Mouse (Mus musculus): ENCODE results near the gene Zpr1. TPM values are rescaled to one million over a fixed set of nuclear protein-coding genes. Genes with fewer than 3 reads are reported as not detected.

The Zpr1 gene
- polyA plus RNA-seq, 1 experiment from 2014 or later = 77.7 TPM

DNA sequence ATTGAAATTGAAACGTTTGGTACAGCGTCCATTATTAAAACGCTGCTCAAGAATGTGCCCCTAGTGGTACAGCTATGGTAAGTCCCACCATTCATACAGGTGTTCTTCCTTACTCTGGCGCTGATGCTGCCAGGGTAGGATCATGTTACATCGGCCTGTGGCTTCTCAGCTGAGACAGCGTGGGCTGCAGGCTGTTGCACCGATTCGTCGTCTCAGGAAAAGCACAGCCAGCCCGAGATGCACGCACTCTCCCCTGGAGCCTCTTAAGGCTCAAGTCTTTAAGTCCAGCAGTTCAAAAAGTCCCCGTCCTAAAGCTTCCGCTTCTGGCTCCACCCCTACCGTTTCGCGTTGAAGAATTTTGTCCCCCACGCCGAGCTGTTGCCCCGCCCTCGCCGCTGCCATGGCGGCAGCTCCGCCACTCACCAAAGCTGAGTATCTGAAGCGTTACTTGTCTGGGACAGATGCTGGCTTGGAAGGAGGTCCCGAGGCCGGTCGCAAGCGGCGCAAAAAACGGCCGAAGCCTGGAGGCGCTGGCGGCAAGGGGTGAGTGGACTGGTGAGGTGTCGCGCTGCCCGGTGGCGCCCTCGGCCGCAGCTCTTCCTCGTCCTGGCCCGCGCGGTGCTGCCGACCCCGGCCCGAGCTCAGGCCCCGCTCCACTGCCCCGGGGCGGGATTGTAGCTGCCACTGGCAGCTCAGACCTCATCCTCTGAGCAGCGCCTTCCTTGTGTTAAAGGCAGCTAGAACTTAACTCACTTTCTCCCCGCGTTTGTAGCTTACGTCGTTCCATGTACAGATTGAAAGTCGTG, 10.0 kb downstream of the Zpr1 start, which contains the start of gene Bud13:
Gene Bud13 (plus strand): TSS at position 378 of the 806 bp plus-strand sequence.
- peaks cover 9% of the 10 kb centered on the region for H3K4me1 ChIP-seq (replicated peaks; ENCODE audit: control insufficient read depth, insufficient read depth, low read length)
- H3K9ac ChIP-seq (replicated peaks; ENCODE audit: low read depth, low read length) = peak within 1 kb of the TSS; percentile 92
- WGBS = under 1% methylated on average over 55 of the region's 55 CpGs
- H3K9me3 ChIP-seq (ENCODE audit: control insufficient read depth, low read length) = no peaks in the 10 kb centered on the region
- H3K27me3 ChIP-seq (replicated peaks; ENCODE audit: control insufficient read depth, insufficient read depth, low read length) = no peaks in the 10 kb centered on the region
- H3K27ac ChIP-seq (ENCODE audit: low read length) = peak within 1 kb of the TSS; percentile 73
- peak within 1 kb of the TSS; percentile 81 for H3K4me2 ChIP-seq (ENCODE audit: low read length)
- peaks cover 37% of the 10 kb centered on the region for H3K36me3 ChIP-seq (ENCODE audit: control insufficient read depth, insufficient read depth)
- peak within 1 kb of the TSS; percentile 94 for H3K4me3 ChIP-seq (replicated peaks; ENCODE audit: low read length)
- peak; percentile 93 for ATAC-seq

DNA sequence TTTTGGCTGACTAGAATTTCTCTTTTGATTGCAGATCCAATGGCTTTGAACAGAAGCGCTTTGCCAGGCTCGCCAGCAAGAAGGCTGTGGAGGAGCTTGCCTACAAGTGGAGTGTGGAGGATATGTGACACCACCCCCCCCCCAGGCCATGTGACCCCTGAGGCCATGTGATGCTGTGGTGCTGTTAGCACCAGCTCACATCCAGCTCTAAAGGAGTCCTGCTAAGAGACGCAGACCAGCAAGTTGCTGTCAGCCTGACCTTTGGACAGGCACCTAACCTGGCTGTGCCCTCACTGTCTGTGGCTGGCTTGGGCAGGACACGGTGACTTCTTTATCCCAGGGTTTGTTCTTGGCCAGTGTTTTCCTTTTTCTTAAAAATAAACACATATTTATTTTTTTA, 25.5 kb downstream of the Zpr1 start:
- no peak for ATAC-seq
- no peaks in the 10 kb centered on the region for H3K27me3 ChIP-seq (replicated peaks; ENCODE audit: control insufficient read depth, insufficient read depth, low read length)
- peaks cover 6% of the 10 kb centered on the region for H3K36me3 ChIP-seq (ENCODE audit: control insufficient read depth, insufficient read depth)
- WGBS = 87% methylated on average over 4 of the region's 4 CpGs
- no peaks in the 10 kb centered on the region for H3K4me1 ChIP-seq (replicated peaks; ENCODE audit: control insufficient read depth, insufficient read depth, low read length)
- no peak overlapping the region for H3K27ac ChIP-seq (ENCODE audit: low read length)
- no peak overlapping the region for H3K4me2 ChIP-seq (ENCODE audit: low read length)
- H3K9me3 ChIP-seq (ENCODE audit: control insufficient read depth, low read length) = no peaks in the 10 kb centered on the region
- no peak overlapping the region for H3K4me3 ChIP-seq (replicated peaks; ENCODE audit: low read length)
- no peak overlapping the region for H3K9ac ChIP-seq (replicated peaks; ENCODE audit: low read depth, low read length)

DNA sequence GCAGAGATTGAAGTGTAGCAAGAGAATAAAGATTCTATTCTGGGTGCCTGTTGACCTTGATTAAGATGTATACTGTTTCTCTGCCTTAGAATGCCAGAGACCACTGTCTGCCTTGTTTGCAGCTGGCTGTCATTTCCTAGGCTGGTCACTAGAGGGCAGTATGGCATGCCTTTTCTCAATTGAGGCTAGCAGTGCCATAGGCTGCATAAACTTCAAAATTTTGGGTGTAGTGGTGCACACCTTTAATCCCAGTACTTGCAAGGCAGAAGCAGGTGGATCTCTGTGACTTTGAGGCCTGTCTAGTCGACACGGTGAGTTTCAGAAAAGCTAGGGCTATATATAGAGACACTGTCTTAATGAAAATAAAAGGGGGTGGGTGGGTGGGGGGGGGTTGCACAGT, 29.3 kb downstream of the Zpr1 start:
- Histone ChIP-seq H3K27ac (ENCODE audit: low read length) (no peak overlapping the region), H3K4me2 (ENCODE audit: low read length) (no peak overlapping the region), H3K4me3 (replicated peaks; ENCODE audit: low read length) (no peak overlapping the region), H3K4me1 (replicated peaks; ENCODE audit: control insufficient read depth, insufficient read depth, low read length) (no peaks in the 10 kb centered on the region), H3K9me3 (ENCODE audit: control insufficient read depth, low read length) (no peaks in the 10 kb centered on the region), H3K27me3 (replicated peaks; ENCODE audit: control insufficient read depth, insufficient read depth, low read length) (no peaks in the 10 kb centered on the region), H3K36me3 (ENCODE audit: control insufficient read depth, insufficient read depth) (peaks cover 6% of the 10 kb centered on the region), H3K9ac (replicated peaks; ENCODE audit: low read depth, low read length) (no peak overlapping the region)
- ATAC-seq = peak; percentile 68; the same call in 1 of the 2 replicates
- 15% methylated on average over 2 of the region's 2 CpGs for WGBS

DNA sequence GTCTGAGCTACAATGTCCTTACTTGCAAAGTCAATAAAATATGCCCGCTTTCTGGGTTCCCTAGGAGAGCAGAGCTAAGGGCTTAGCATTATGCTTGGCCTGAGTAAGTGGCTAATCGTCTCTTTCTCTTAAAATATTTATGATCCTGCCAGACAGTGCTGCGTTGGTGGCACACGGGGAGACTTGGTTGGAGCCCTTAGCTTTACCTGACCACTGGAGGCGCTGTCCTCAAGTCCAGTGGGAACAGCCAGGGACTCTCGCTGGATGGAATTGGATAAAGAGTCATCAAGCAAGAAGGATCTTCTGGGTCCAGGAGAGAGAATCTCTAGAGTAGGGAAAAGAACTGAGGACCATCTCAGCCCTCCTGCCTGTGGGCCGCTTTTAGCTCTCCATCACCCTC, 36.3 kb downstream of the Zpr1 start:
- Histone ChIP-seq H3K27ac (ENCODE audit: low read length) (no peak overlapping the region), H3K4me3 (replicated peaks; ENCODE audit: low read length) (no peak overlapping the region), H3K36me3 (ENCODE audit: control insufficient read depth, insufficient read depth) (no peaks in the 10 kb centered on the region), H3K9me3 (ENCODE audit: control insufficient read depth, low read length) (no peaks in the 10 kb centered on the region), H3K27me3 (replicated peaks; ENCODE audit: control insufficient read depth, insufficient read depth, low read length) (0 out of 2 replicates have a peak, but pooled peaks cover 4% of the 10 kb centered on the region), H3K4me2 (ENCODE audit: low read length) (no peak overlapping the region), H3K4me1 (replicated peaks; ENCODE audit: control insufficient read depth, insufficient read depth, low read length) (no peaks in the 10 kb centered on the region), H3K9ac (replicated peaks; ENCODE audit: low read depth, low read length) (no peak overlapping the region)
- WGBS = 19% methylated on average over 7 of the region's 7 CpGs
- ATAC-seq = no peak

DNA sequence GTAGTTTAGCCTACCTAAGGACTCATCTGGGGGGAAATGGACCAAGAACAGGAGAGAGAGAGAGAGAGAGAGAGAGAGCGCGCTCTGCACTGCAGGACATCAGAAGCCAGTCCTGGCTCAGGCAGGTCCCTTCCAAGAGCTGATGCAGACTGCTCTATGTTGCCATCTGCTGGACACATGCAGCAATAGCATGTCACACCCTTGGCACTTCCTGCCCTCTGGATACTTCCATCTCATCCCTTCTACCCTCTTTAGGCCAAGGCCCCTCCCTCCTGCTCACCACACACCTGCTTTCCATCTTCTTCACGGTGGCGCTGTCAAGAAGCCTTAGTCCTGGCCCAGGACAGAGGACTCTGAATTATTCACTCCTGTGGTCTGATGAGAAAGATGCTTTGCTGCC, 41.6 kb downstream of the Zpr1 start:
- Histone ChIP-seq H3K27ac (ENCODE audit: low read length) (no peak overlapping the region), H3K36me3 (ENCODE audit: control insufficient read depth, insufficient read depth) (no peaks in the 10 kb centered on the region), H3K27me3 (replicated peaks; ENCODE audit: control insufficient read depth, insufficient read depth, low read length) (no peaks in the 10 kb centered on the region), H3K9ac (replicated peaks; ENCODE audit: low read depth, low read length) (no peak overlapping the region), H3K4me2 (ENCODE audit: low read length) (no peak overlapping the region), H3K9me3 (ENCODE audit: control insufficient read depth, low read length) (no peaks in the 10 kb centered on the region), H3K4me3 (replicated peaks; ENCODE audit: low read length) (no peak overlapping the region), H3K4me1 (replicated peaks; ENCODE audit: control insufficient read depth, insufficient read depth, low read length) (peaks cover 18% of the 10 kb centered on the region)
- no peak; the same call in 1 of the 2 replicates for ATAC-seq
- WGBS = 2% methylated on average over 4 of the region's 4 CpGs

DNA sequence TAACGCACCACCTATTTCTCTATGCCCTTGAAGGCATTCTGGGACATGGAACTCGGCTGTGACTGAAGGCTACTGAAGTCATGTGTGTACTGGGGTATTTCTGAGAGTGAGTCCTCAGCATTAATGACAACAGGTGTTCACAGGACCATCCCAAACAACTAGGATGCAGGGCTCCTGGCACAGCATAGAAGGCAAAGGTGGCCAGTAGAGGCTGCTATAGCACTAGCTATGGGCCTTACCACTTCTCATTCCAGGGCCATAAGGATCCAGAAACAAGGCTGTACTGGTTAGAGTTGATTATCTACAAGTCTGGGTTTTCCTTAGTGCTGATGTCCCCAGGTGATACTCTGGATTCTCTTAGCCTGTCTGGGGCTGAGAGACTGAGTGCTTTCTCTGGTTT, 42.1 kb downstream of the Zpr1 start:
- H3K9ac ChIP-seq (replicated peaks; ENCODE audit: low read depth, low read length) = no peak overlapping the region
- no peak for ATAC-seq
- 58% methylated on average over 2 of the region's 2 CpGs for WGBS
- no peaks in the 10 kb centered on the region for H3K36me3 ChIP-seq (ENCODE audit: control insufficient read depth, insufficient read depth)
- peaks cover 18% of the 10 kb centered on the region for H3K4me1 ChIP-seq (replicated peaks; ENCODE audit: control insufficient read depth, insufficient read depth, low read length)
- H3K4me3 ChIP-seq (replicated peaks; ENCODE audit: low read length) = no peak overlapping the region
- H3K4me2 ChIP-seq (ENCODE audit: low read length) = no peak overlapping the region
- no peaks in the 10 kb centered on the region for H3K9me3 ChIP-seq (ENCODE audit: control insufficient read depth, low read length)
- no peaks in the 10 kb centered on the region for H3K27me3 ChIP-seq (replicated peaks; ENCODE audit: control insufficient read depth, insufficient read depth, low read length)
- H3K27ac ChIP-seq (ENCODE audit: low read length) = no peak overlapping the region

DNA sequence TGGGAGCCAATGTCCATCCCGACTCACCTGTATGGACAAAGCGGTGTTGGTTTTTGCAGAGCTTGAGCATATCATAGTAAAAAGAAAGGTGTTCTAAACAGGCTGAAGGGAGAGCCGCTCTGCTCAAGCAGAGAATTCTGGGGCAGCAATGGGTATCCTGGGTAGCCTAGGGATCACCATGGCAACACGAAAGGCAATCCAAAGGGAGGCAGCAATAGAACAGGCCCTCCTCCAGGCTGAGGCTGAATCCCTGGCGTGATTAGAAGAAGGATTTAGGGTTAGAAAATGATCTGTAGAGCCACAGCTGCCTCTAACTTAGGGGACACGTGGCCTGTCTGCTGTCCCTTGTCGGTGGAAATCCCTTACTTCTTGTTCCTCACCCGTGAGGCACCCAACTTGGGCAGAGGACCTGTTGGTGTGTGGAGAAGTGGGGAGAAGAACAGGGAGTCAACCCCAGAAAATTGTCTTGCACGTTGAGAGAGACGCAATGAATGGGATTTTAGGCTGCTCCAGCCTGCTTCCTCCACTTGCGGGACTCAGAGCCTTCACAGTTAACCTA, 43.0 kb downstream of the Zpr1 start:
- H3K9me3 ChIP-seq (ENCODE audit: control insufficient read depth, low read length) = no peaks in the 10 kb centered on the region
- peak overlapping the region; percentile 15; the same call in 1 of the 2 replicates for H3K27ac ChIP-seq (ENCODE audit: low read length)
- 11% methylated on average over 11 of the region's 11 CpGs for WGBS
- no peak overlapping the region for H3K4me3 ChIP-seq (replicated peaks; ENCODE audit: low read length)
- no peak overlapping the region for H3K4me2 ChIP-seq (ENCODE audit: low read length)
- 0 out of 2 replicates have a peak overlapping the region, but pooled peaks have one; percentile 3 for H3K9ac ChIP-seq (replicated peaks; ENCODE audit: low read depth, low read length)
- ATAC-seq = peak; percentile 61; the same call in 1 of the 2 replicates
- H3K36me3 ChIP-seq (ENCODE audit: control insufficient read depth, insufficient read depth) = no peaks in the 10 kb centered on the region
- H3K27me3 ChIP-seq (replicated peaks; ENCODE audit: control insufficient read depth, insufficient read depth, low read length) = no peaks in the 10 kb centered on the region
- peaks cover 18% of the 10 kb centered on the region for H3K4me1 ChIP-seq (replicated peaks; ENCODE audit: control insufficient read depth, insufficient read depth, low read length)

DNA sequence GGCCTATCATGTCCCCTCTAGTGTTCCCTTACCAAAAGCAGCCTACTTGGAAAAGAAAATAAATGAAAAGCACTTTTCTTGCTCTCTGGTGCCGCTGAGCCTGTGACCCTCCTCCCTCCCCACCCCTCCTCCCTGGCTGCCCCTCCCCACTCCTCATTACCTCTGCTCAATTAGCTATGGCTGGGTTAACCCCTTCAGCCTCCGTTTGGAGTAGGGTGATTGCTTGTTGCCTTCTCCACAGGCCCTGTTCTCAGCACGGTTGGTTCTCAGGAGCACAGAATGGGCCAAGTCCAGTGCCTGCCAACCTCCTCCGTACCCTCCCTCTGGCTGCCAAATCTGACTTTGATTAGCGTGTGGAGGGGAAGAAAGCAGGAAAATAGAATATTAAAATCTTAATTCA, 43.5 kb downstream of the Zpr1 start:
- Histone ChIP-seq H3K36me3 (ENCODE audit: control insufficient read depth, insufficient read depth) (no peaks in the 10 kb centered on the region), H3K27ac (ENCODE audit: low read length) (peak overlapping the region; percentile 15; the same call in 1 of the 2 replicates), H3K4me2 (ENCODE audit: low read length) (no peak overlapping the region; the same call in 1 of the 2 replicates), H3K4me3 (replicated peaks; ENCODE audit: low read length) (no peak overlapping the region), H3K9me3 (ENCODE audit: control insufficient read depth, low read length) (no peaks in the 10 kb centered on the region), H3K9ac (replicated peaks; ENCODE audit: low read depth, low read length) (0 out of 2 replicates have a peak overlapping the region, but pooled peaks have one; percentile 3), H3K27me3 (replicated peaks; ENCODE audit: control insufficient read depth, insufficient read depth, low read length) (no peaks in the 10 kb centered on the region), H3K4me1 (replicated peaks; ENCODE audit: control insufficient read depth, insufficient read depth, low read length) (peaks cover 18% of the 10 kb centered on the region)
- WGBS = 4% methylated on average over 5 of the region's 5 CpGs
- peak; percentile 73 for ATAC-seq

DNA sequence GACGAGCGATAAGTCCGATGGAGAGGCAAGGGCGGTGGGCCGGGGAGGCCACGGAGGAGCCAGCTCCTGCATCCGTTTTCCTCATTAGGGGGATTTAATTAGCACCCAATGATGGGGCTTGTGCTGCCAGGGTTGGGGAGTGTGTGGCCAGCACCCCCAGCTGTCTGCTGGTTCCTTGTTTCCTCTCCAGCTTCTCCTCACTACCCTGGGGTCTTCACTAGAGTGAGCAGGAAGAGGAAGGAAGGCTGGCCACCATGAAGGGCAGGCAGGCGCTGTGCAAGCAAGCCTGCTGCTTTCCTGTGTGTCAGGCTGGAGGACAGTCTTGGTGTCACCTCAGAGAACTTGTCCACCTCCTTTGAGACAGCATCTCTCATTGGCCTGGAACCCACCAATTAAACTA, 44.0 kb downstream of the Zpr1 start:
- Histone ChIP-seq H3K27ac (ENCODE audit: low read length) (peak overlapping the region; percentile 53), H3K4me1 (replicated peaks; ENCODE audit: control insufficient read depth, insufficient read depth, low read length) (peaks cover 18% of the 10 kb centered on the region)
- ATAC-seq = peak; percentile 77

More for the DNA sequence above, 44.0 kb downstream of the Zpr1 start:
- Histone ChIP-seq H3K36me3 (ENCODE audit: control insufficient read depth, insufficient read depth) (no peaks in the 10 kb centered on the region), H3K4me3 (replicated peaks; ENCODE audit: low read length) (no peak overlapping the region), H3K9me3 (ENCODE audit: control insufficient read depth, low read length) (no peaks in the 10 kb centered on the region), H3K27me3 (replicated peaks; ENCODE audit: control insufficient read depth, insufficient read depth, low read length) (no peaks in the 10 kb centered on the region), H3K9ac (replicated peaks; ENCODE audit: low read depth, low read length) (no peak overlapping the region), H3K4me2 (ENCODE audit: low read length) (peak overlapping the region; percentile 11; the same call in 1 of the 2 replicates)
- WGBS = 16% methylated on average over 8 of the region's 8 CpGs

Measured in forebrain, embryonic 16.5 days (tissue).